16 mouse cellular contexts compared by ENCODE assay signal in genomic region chr6:126009083-126009482, GRCm38 (mm10).
DNase-seq lines count a peak whose midpoint lies in the region; ATAC-seq and TF ChIP-seq lines count a peak whose summit lies in the region.
"Had no signal": no experiment of that assay in that cellular context is flagged by ENCODE, and none has a peak within 500 bp of the region (broad histone marks: within the 10 kb centered on the region; RNA-seq: fewer than 3 reads in every experiment).

No protein-coding gene starts in this region.

- no peaks in the 10 kb centered on the region; the same call in 1 of the 2 replicates for H3K4me1 ChIP-seq in heart, postnatal 0 days (ENCODE audit: control insufficient read depth, insufficient read depth)
- no peaks in the 10 kb centered on the region for H3K4me1 ChIP-seq in forebrain, embryonic 16.5 days (replicated peaks; ENCODE audit: control insufficient read depth, insufficient read depth, low read length)
- H3K4me1 ChIP-seq: midbrain, embryonic 10.5 days had no signal

- WGBS in heart, postnatal 0 days, result 33% methylated on average over 3 of the region's 3 CpGs
- WGBS in forebrain, embryonic 16.5 days, result 32% methylated on average over 3 of the region's 3 CpGs

- H3K4me3 ChIP-seq in heart, postnatal 0 days (ENCODE audit: low read depth, low read length), result no peak overlapping the region
- no peak overlapping the region for H3K4me3 ChIP-seq in forebrain, embryonic 16.5 days (replicated peaks; ENCODE audit: low read length)
- H3K4me3 ChIP-seq: forebrain, embryonic 10.5 days; midbrain, embryonic 10.5 days had no signal

- no peak overlapping the region; the same call in 1 of the 2 replicates for H3K27ac ChIP-seq in heart, postnatal 0 days (ENCODE audit: low read depth)
- no peak overlapping the region for H3K27ac ChIP-seq in forebrain, embryonic 16.5 days (ENCODE audit: low read length)
- H3K27ac ChIP-seq: forebrain, embryonic 10.5 days; hindbrain, postnatal 0 days; midbrain, embryonic 10.5 days had no signal

- TF ChIP-seq CTCF in brain, embryonic 14.5 days (IDR thresholded peaks at IDR 0.05; ENCODE audit: borderline replicate concordance, extremely low read depth, insufficient read depth, insufficient read length), result no peak
- TF ChIP-seq CTCF in heart, postnatal 0 days (IDR thresholded peaks at IDR 0.05; ENCODE audit: low read depth), result no peak

- TF ChIP-seq EP300 in heart, postnatal 0 days (IDR thresholded peaks at IDR 0.05; ENCODE audit: low read depth), result no peak

- H3K9me3 ChIP-seq in heart, postnatal 0 days (replicated peaks; ENCODE audit: control insufficient read depth, low read length), result no peaks in the 10 kb centered on the region
- no peaks in the 10 kb centered on the region for H3K9me3 ChIP-seq in forebrain, embryonic 16.5 days (ENCODE audit: control insufficient read depth, low read length)
- H3K9me3 ChIP-seq: forebrain, embryonic 10.5 days; midbrain, embryonic 10.5 days had no signal

- 0 out of 2 replicates have a peak, but pooled peaks have one; percentile 27 for ATAC-seq in frontal cortex, adult (ENCODE audit: low TSS enrichment)
- ATAC-seq in heart, postnatal 0 days (ENCODE audit: insufficient read depth, low read depth), result peak; percentile 24; the same call in 1 of the 2 replicates
- ATAC-seq in forebrain, embryonic 16.5 days, result no peak
- ATAC-seq in megakaryocyte, adult 5-6 weeks (ENCODE audit: poor library complexity, severe bottlenecking), result no peak
- ATAC-seq: hindbrain, postnatal 0 days had no signal

- no peak for TF ChIP-seq POLR2A in brain, embryonic 14.5 days (IDR thresholded peaks at IDR 0.05; ENCODE audit: borderline replicate concordance, extremely low read depth, insufficient read depth, insufficient read length, poor library complexity, severe bottlenecking)

- H3K36me3 ChIP-seq in heart, postnatal 0 days (replicated peaks; ENCODE audit: control insufficient read depth, insufficient read depth, low read length), result no peaks in the 10 kb centered on the region
- H3K36me3 ChIP-seq in forebrain, embryonic 16.5 days (ENCODE audit: control insufficient read depth, insufficient read depth), result no peaks in the 10 kb centered on the region
- H3K36me3 ChIP-seq: forebrain, embryonic 10.5 days; G1E; midbrain, embryonic 10.5 days had no signal

- no peak for DNase-seq in frontal cortex, postnatal 10 days (ENCODE audit: low spot score in 2 of 2)
- DNase-seq in brain, embryonic 14.5 days (ENCODE audit: low read depth), result peak; percentile 16
- DNase-seq in heart, postnatal 0 days (ENCODE audit: low spot score), result no peak
- peak; percentile 25 to 35 for DNase-seq in kidney, postnatal 36 days
- DNase-seq in right cerebral cortex, postnatal 10 days (ENCODE audit: low spot score in 2 of 2), result no peak
- DNase-seq: gastrocnemius, postnatal 25 days; layer of hippocampus, postnatal 36 days; right cerebral cortex, postnatal 25 days had no signal

- no peaks in the 10 kb centered on the region for H3K27me3 ChIP-seq in heart, postnatal 0 days (ENCODE audit: control insufficient read depth, insufficient read depth, low read length)
- no peaks in the 10 kb centered on the region for H3K27me3 ChIP-seq in forebrain, embryonic 16.5 days (replicated peaks; ENCODE audit: control insufficient read depth, insufficient read depth, low read length)

- H3K9ac ChIP-seq in heart, postnatal 0 days (replicated peaks; ENCODE audit: low read depth, low read length), result no peak overlapping the region
- H3K9ac ChIP-seq in forebrain, embryonic 16.5 days (replicated peaks; ENCODE audit: low read depth, low read length), result no peak overlapping the region

- no peak overlapping the region for H3K4me2 ChIP-seq in heart, postnatal 0 days (ENCODE audit: low read depth, low read length)
- no peak overlapping the region for H3K4me2 ChIP-seq in forebrain, embryonic 16.5 days (ENCODE audit: low read length)
- H3K4me2 ChIP-seq: liver, embryonic 11.5 days had no signal

Comparison
In these comparisons a context has a peak if more than half of its experiments do, and no peak if none do; other contexts are left out.
1. ATAC-seq: peak in frontal cortex, adult (single experiment) and heart, postnatal 0 days (single experiment); none in forebrain, embryonic 16.5 days (single experiment) and megakaryocyte, adult 5-6 weeks (single experiment).
2. DNase-seq: peak in brain, embryonic 14.5 days (single experiment) and kidney, postnatal 36 days (2 of 2); none in frontal cortex, postnatal 10 days (0 of 2), heart, postnatal 0 days (single experiment) and right cerebral cortex, postnatal 10 days (0 of 2).